Mouse (Mus musculus) bone marrow, adult 2 months (tissue): Measurements from ENCODE around the gene Nelfb. TPM values are rescaled to one million over a fixed set of nuclear protein-coding genes. Genes with fewer than 3 reads are reported as not detected.

Experiments
- H3K27ac ChIP-seq: fragments of 200-500 bp; 2 replicates; pipeline ENCODE4 v1.5.1; 2012; ENCODE audit warnings: low read depth, mild to moderate bottlenecking, control low read depth, inconsistent platforms, low read length; ENCODE audit not compliant: control insufficient read depth, poor library complexity, insufficient read depth
- H3K4me1 ChIP-seq: fragments of 200-500 bp; 2 replicates; pipeline ENCODE4 v1.6.1; 2011; ENCODE audit warnings: low read length; ENCODE audit not compliant: control insufficient read depth, insufficient read depth
- H3K4me3 ChIP-seq: fragments of 200-500 bp; replicated peaks from 2 replicates; pipeline ENCODE3; 2011; ENCODE audit warnings: mild to moderate bottlenecking, low read depth, low read length, control low read depth; ENCODE audit not compliant: control insufficient read depth
- CTCF ChIP-seq: fragments of 200-500 bp; IDR thresholded peaks from 2 replicates; pipeline ENCODE4 v1.5.1; 2011; ENCODE audit warnings: low read length, control low read depth; ENCODE audit not compliant: control insufficient read depth, insufficient read depth
- POLR2A ChIP-seq: fragments of 200-500 bp; IDR thresholded peaks from 2 replicates; pipeline ENCODE4 v1.6.1; 2011; ENCODE audit warnings: low read depth, mild to moderate bottlenecking, control low read depth, low read length, borderline replicate concordance; ENCODE audit not compliant: control insufficient read depth
- WGBS: fragments of 180-500 bp; shearing (Covaris S2); methylation state at CpG from one replicate; pipeline ENCODE4 v1.1.7; 2018; 5-methylcytosine and 5-hydroxymethylcytosine counted together
- polyA plus RNA-seq: library from polyadenylated mRNA; stranded (reverse); fragments of >200 nt; gene quantifications from 2 replicates; pipeline ENCODE4 v1.2.4, GENCODE M21; 2011; ENCODE audit warnings: low replicate concordance; ENCODE audit not compliant: missing spikeins, insufficient read depth, insufficient read length

The Nelfb gene
- polyA plus RNA-seq, 1 experiment, result 38.0 TPM

DNA sequence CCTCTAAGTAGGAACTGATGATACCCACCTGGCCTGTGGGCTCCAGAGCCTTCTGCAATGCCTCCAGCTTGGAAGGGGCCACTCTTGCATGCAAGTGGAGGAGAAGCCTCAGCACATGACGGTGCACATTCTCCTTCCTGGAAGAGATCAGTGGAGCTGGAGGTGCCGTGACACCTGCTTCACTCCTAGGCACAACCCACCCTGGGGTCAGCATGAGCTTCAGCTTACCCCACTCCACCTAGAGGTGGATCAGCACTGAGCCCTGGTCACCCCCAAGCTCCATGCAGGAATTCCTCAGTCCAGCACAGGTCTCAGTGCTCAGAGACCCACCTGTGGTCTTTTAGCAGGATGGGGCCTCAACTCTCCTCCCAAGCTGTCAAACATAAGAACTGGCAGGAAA is 10.7 kb downstream of the Nelfb start:
- TF ChIP-seq CTCF, result no peak
- no peak for TF ChIP-seq POLR2A
- H3K4me3 ChIP-seq, result no peak overlapping the region
- 91% methylated on average over 2 of the region's 2 CpGs for WGBS
- no peaks in the 10 kb centered on the region for H3K4me1 ChIP-seq
- H3K27ac ChIP-seq, result no peak overlapping the region

GRCm38 (mm10) chr2:25197946-25198345 is 13.3 kb downstream of the Nelfb start:
- H3K4me1 ChIP-seq, result peaks cover 14% of the 10 kb centered on the region

GRCm38 (mm10) chr2:25197191-25197590 is 14.1 kb downstream of the Nelfb start:
- no peak for TF ChIP-seq POLR2A
- TF ChIP-seq CTCF, result no peak
- Histone ChIP-seq H3K4me1 (peaks cover 14% of the 10 kb centered on the region), H3K27ac (peak overlapping the region; percentile 93), H3K4me3 (peak overlapping the region; percentile 86)
- 16% methylated on average over 2 of the region's 2 CpGs for WGBS

More at GRCm38 (mm10) chr2:25197946-25198345, 13.3 kb downstream of the Nelfb start:
- H3K27ac ChIP-seq, result no peak overlapping the region
- TF ChIP-seq POLR2A, result no peak
- TF ChIP-seq CTCF, result no peak
- no peak overlapping the region for H3K4me3 ChIP-seq

DNA sequence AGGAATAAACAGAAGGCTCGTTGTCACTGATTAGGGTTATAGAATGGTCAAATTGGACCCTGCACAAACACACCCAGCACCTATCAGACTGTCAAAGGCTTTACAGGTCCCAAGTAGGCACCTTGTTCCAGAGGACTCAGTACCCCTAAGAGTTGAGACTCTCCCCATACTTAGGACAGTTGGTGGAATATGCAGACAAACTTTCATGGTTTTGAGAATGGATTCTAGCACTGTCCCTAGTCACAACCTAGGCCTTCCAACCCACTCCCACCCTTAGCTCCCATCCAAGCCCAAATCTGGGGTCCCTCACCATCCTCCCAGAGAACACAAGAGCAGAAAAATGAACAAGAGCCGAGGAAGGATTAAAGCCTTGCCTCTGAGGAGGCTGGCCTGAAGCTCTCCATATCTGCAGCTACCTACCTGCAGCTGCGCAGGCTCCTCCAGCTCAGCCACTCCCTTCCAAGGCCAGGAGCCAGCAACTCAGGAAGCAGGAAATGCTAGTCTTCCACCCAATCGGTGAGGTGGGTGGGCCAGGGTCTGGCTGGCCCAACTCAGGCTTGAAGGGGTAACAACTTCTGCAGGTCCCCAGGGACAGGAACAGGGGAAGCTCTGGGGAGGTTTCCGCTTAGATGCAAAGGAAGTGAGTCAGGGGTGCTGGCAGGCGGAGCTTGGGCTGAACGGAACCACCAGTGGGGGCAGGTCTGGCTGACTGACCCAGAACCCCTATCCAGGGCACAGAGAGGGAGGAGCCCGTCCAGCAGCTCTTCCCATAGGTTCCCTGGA is 14.9 kb downstream of the Nelfb start, which contains the start of gene Tor4a:
Gene Tor4a, minus strand, starts transcription at position 715 of the 783 bp plus-strand sequence.
- Histone ChIP-seq H3K4me3 (peak within 1 kb of the TSS; percentile 86), H3K4me1 (peaks cover 14% of the 10 kb centered on the region), H3K27ac (peak within 1 kb of the TSS; percentile 93)
- TF ChIP-seq POLR2A (peak; percentile 57; the same call in 1 of the 2 replicates), CTCF (no peak; the same call in 1 of the 2 replicates)
- WGBS, result 2% methylated on average over 8 of the region's 8 CpGs

GRCm38 (mm10) chr2:25195211-25196156 is 15.8 kb downstream of the Nelfb start:
- TF ChIP-seq CTCF (no peak), POLR2A (peak; percentile 67; the same call in 1 of the 2 replicates)
- H3K4me3 ChIP-seq, result peak overlapping the region; percentile 86
- peaks cover 14% of the 10 kb centered on the region for H3K4me1 ChIP-seq
- H3K27ac ChIP-seq, result peak overlapping the region; percentile 93
- WGBS, result 2% methylated on average over 55 of the region's 55 CpGs

- TF ChIP-seq POLR2A, result no peak
- no peak for TF ChIP-seq CTCF
- peak overlapping the region; percentile 86 for H3K4me3 ChIP-seq
- peaks cover 14% of the 10 kb centered on the region for H3K4me1 ChIP-seq
- WGBS, result 9% methylated on average over 17 of the region's 17 CpGs
- peak overlapping the region; percentile 93 for H3K27ac ChIP-seq
These were observed 16.7 kb downstream of the Nelfb start for GRCm38 (mm10) chr2:25194486-25195171.

GRCm38 (mm10) chr2:25194006-25194405 is 17.3 kb downstream of the Nelfb start:
- Histone ChIP-seq H3K4me1 (peaks cover 14% of the 10 kb centered on the region), H3K4me3 (peak overlapping the region; percentile 86)
- TF ChIP-seq POLR2A, result no peak
- TF ChIP-seq CTCF, result no peak

More at GRCm38 (mm10) chr2:25194006-25194405, 17.3 kb downstream of the Nelfb start:
- WGBS, result 18% methylated on average over 5 of the region's 5 CpGs
- H3K27ac ChIP-seq, result peak overlapping the region; percentile 93
